Mouse (Mus musculus): ENCODE measurements around the gene Chmp3. TPM values are rescaled to one million over a fixed set of nuclear protein-coding genes. Genes with fewer than 3 reads are reported as not detected.
A peak's percentile ranks its signal among the peaks of the same experiment; 100 is the strongest.

Chmp3 gene
- polyA plus RNA-seq, 1 experiment from 2014 or later = 69.3 TPM

- H3K4me2 ChIP-seq (replicated peaks) = no peak overlapping the region
- WGBS = 82% methylated on average over 8 of the region's 8 CpGs
- no peak for ATAC-seq (ENCODE audit: insufficient number of reproducible peaks, low FRiP score, low TSS enrichment, low read depth)
- H3K36me3 ChIP-seq = no peaks in the 10 kb centered on the region
- H3K9ac ChIP-seq = no peak overlapping the region
- no peaks in the 10 kb centered on the region for H3K9me3 ChIP-seq (replicated peaks)
- H3K4me1 ChIP-seq = no peaks in the 10 kb centered on the region
- no peaks in the 10 kb centered on the region for H3K27me3 ChIP-seq
- no peak overlapping the region for H3K27ac ChIP-seq (replicated peaks)
- H3K4me3 ChIP-seq (replicated peaks) = no peak overlapping the region
Observed at GRCm38 (mm10) chr6:71530176-71530575, 13.4 kb upstream of the Chmp3 start.

- no peak overlapping the region for H3K4me2 ChIP-seq (replicated peaks)
- H3K4me1 ChIP-seq = no peaks in the 10 kb centered on the region
- no peaks in the 10 kb centered on the region for H3K9me3 ChIP-seq (replicated peaks)
- no peak for ATAC-seq (ENCODE audit: insufficient number of reproducible peaks, low FRiP score, low TSS enrichment, low read depth)
- H3K36me3 ChIP-seq = no peaks in the 10 kb centered on the region
- H3K27me3 ChIP-seq = no peaks in the 10 kb centered on the region
- no peak overlapping the region for H3K4me3 ChIP-seq (replicated peaks)
- H3K27ac ChIP-seq (replicated peaks) = no peak overlapping the region
- H3K9ac ChIP-seq = no peak overlapping the region
Observed at GRCm38 (mm10) chr6:71537286-71537685, 6.3 kb upstream of the Chmp3 start.

- WGBS = 83% methylated on average over 2 of the region's 2 CpGs
- Histone ChIP-seq H3K4me2 (replicated peaks) (no peak overlapping the region), H3K36me3 (0 out of 2 replicates have a peak, but pooled peaks cover 5% of the 10 kb centered on the region), H3K9me3 (replicated peaks) (no peaks in the 10 kb centered on the region), H3K27ac (replicated peaks) (no peak overlapping the region), H3K9ac (no peak overlapping the region), H3K27me3 (no peaks in the 10 kb centered on the region), H3K4me3 (replicated peaks) (no peak overlapping the region), H3K4me1 (no peaks in the 10 kb centered on the region)
- ATAC-seq (ENCODE audit: insufficient number of reproducible peaks, low FRiP score, low TSS enrichment, low read depth) = no peak
Observed at GRCm38 (mm10) chr6:71555507-71555951, 11.9 kb downstream of the Chmp3 start.

- WGBS = 91% methylated on average over 2 of the region's 2 CpGs
- peaks cover 15% of the 10 kb centered on the region; the same call in 1 of the 2 replicates for H3K36me3 ChIP-seq
- no peaks in the 10 kb centered on the region for H3K27me3 ChIP-seq
- H3K9me3 ChIP-seq (replicated peaks) = no peaks in the 10 kb centered on the region
- no peak overlapping the region for H3K4me2 ChIP-seq (replicated peaks)
- no peaks in the 10 kb centered on the region for H3K4me1 ChIP-seq
- ATAC-seq (ENCODE audit: insufficient number of reproducible peaks, low FRiP score, low TSS enrichment, low read depth) = no peak
- no peak overlapping the region for H3K4me3 ChIP-seq (replicated peaks)
- no peak overlapping the region for H3K9ac ChIP-seq
- no peak overlapping the region for H3K27ac ChIP-seq (replicated peaks)
Observed at GRCm38 (mm10) chr6:71556826-71557225, 13.2 kb downstream of the Chmp3 start.

GRCm38 (mm10) chr6:71568616-71569015, 25.0 kb downstream of the Chmp3 start:
- no peak for ATAC-seq (ENCODE audit: insufficient number of reproducible peaks, low FRiP score, low TSS enrichment, low read depth)
- Histone ChIP-seq H3K9me3 (replicated peaks) (no peaks in the 10 kb centered on the region), H3K27me3 (no peaks in the 10 kb centered on the region), H3K4me2 (replicated peaks) (no peak overlapping the region), H3K27ac (replicated peaks) (no peak overlapping the region), H3K36me3 (peaks cover 14% of the 10 kb centered on the region), H3K4me1 (no peaks in the 10 kb centered on the region), H3K4me3 (replicated peaks) (no peak overlapping the region), H3K9ac (no peak overlapping the region)
- 78% methylated on average over 3 of the region's 3 CpGs for WGBS

- no peak for ATAC-seq (ENCODE audit: insufficient number of reproducible peaks, low FRiP score, low TSS enrichment, low read depth)
- no peak overlapping the region for H3K4me3 ChIP-seq (replicated peaks)
- WGBS = 31% methylated on average over 2 of the region's 2 CpGs
- H3K9me3 ChIP-seq (replicated peaks) = no peaks in the 10 kb centered on the region
- no peak overlapping the region for H3K9ac ChIP-seq
- H3K36me3 ChIP-seq = peaks cover 18% of the 10 kb centered on the region
- H3K27me3 ChIP-seq = no peaks in the 10 kb centered on the region
- H3K4me2 ChIP-seq (replicated peaks) = no peak overlapping the region
- H3K4me1 ChIP-seq = no peaks in the 10 kb centered on the region
- 0 out of 2 replicates have a peak overlapping the region, but pooled peaks have one; percentile 2 for H3K27ac ChIP-seq (replicated peaks)
Observed at GRCm38 (mm10) chr6:71569025-71569424, 25.4 kb downstream of the Chmp3 start.

- Histone ChIP-seq H3K36me3 (peaks cover 53% of the 10 kb centered on the region), H3K4me1 (no peaks in the 10 kb centered on the region), H3K27me3 (no peaks in the 10 kb centered on the region), H3K9me3 (replicated peaks) (no peaks in the 10 kb centered on the region), H3K4me2 (replicated peaks) (no peak overlapping the region), H3K27ac (replicated peaks) (no peak overlapping the region), H3K9ac (no peak overlapping the region), H3K4me3 (replicated peaks) (no peak overlapping the region)
- no peak for ATAC-seq (ENCODE audit: insufficient number of reproducible peaks, low FRiP score, low TSS enrichment, low read depth)
- WGBS = 91% methylated on average over 1 of the region's 1 CpGs
Observed at GRCm38 (mm10) chr6:71575359-71575758, 31.8 kb downstream of the Chmp3 start.

GRCm38 (mm10) chr6:71579478-71579877, 35.9 kb downstream of the Chmp3 start:
- Histone ChIP-seq H3K27ac (replicated peaks) (no peak overlapping the region), H3K27me3 (no peaks in the 10 kb centered on the region), H3K9ac (no peak overlapping the region), H3K4me1 (no peaks in the 10 kb centered on the region), H3K4me3 (replicated peaks) (no peak overlapping the region), H3K4me2 (replicated peaks) (no peak overlapping the region), H3K9me3 (replicated peaks) (no peaks in the 10 kb centered on the region), H3K36me3 (peaks cover 49% of the 10 kb centered on the region)
- ATAC-seq (ENCODE audit: insufficient number of reproducible peaks, low FRiP score, low TSS enrichment, low read depth) = no peak
- WGBS = 93% methylated on average over 11 of the region's 11 CpGs

GRCm38 (mm10) chr6:71583198-71583597, 39.6 kb downstream of the Chmp3 start:
- Histone ChIP-seq H3K27me3 (no peaks in the 10 kb centered on the region), H3K4me1 (no peaks in the 10 kb centered on the region), H3K9ac (no peak overlapping the region), H3K4me3 (replicated peaks) (no peak overlapping the region), H3K36me3 (peaks cover 40% of the 10 kb centered on the region), H3K4me2 (replicated peaks) (no peak overlapping the region), H3K27ac (replicated peaks) (no peak overlapping the region), H3K9me3 (replicated peaks) (no peaks in the 10 kb centered on the region)
- WGBS = 64% methylated on average over 4 of the region's 4 CpGs
- ATAC-seq (ENCODE audit: insufficient number of reproducible peaks, low FRiP score, low TSS enrichment, low read depth) = no peak

- peaks cover 66% of the 10 kb centered on the region for H3K36me3 ChIP-seq
- H3K9ac ChIP-seq = no peak overlapping the region
- no peak overlapping the region for H3K4me2 ChIP-seq (replicated peaks)
- H3K9me3 ChIP-seq (replicated peaks) = no peaks in the 10 kb centered on the region
- H3K27ac ChIP-seq (replicated peaks) = no peak overlapping the region
- no peaks in the 10 kb centered on the region for H3K4me1 ChIP-seq
- ATAC-seq (ENCODE audit: insufficient number of reproducible peaks, low FRiP score, low TSS enrichment, low read depth) = no peak
- 88% methylated on average over 1 of the region's 1 CpGs for WGBS
- no peaks in the 10 kb centered on the region for H3K27me3 ChIP-seq
- H3K4me3 ChIP-seq (replicated peaks) = no peak overlapping the region
Observed at GRCm38 (mm10) chr6:71589401-71589800, 45.8 kb downstream of the Chmp3 start.

- no peaks in the 10 kb centered on the region for H3K9me3 ChIP-seq (replicated peaks)
- H3K4me2 ChIP-seq (replicated peaks) = no peak overlapping the region
- H3K27ac ChIP-seq (replicated peaks) = no peak overlapping the region
- peaks cover 72% of the 10 kb centered on the region for H3K36me3 ChIP-seq
- 95% methylated on average over 4 of the region's 4 CpGs for WGBS
- no peak overlapping the region for H3K4me3 ChIP-seq (replicated peaks)
- no peak for ATAC-seq (ENCODE audit: insufficient number of reproducible peaks, low FRiP score, low TSS enrichment, low read depth)
- no peak overlapping the region for H3K9ac ChIP-seq
- no peaks in the 10 kb centered on the region for H3K27me3 ChIP-seq
- H3K4me1 ChIP-seq = no peaks in the 10 kb centered on the region
Observed at GRCm38 (mm10) chr6:71590154-71590553, 46.6 kb downstream of the Chmp3 start.

GRCm38 (mm10) chr6:71607756-71608155, 64.2 kb downstream of the Chmp3 start:
- Histone ChIP-seq H3K9me3 (replicated peaks) (no peaks in the 10 kb centered on the region), H3K27me3 (no peaks in the 10 kb centered on the region), H3K4me2 (replicated peaks) (no peak overlapping the region), H3K4me1 (no peaks in the 10 kb centered on the region), H3K36me3 (peaks cover 64% of the 10 kb centered on the region), H3K27ac (replicated peaks) (no peak overlapping the region), H3K4me3 (replicated peaks) (no peak overlapping the region), H3K9ac (no peak overlapping the region)
- no peak for ATAC-seq (ENCODE audit: insufficient number of reproducible peaks, low FRiP score, low TSS enrichment, low read depth)
- 89% methylated on average over 3 of the region's 3 CpGs for WGBS

Measured in embryonic facial prominence, embryonic 15.5 days (tissue).